Mouse (Mus musculus) stomach, postnatal 0 days (tissue): ENCODE data around the gene 1700017B05Rik.
"Not testable (repeated sequence)": the region's sequence is repeated elsewhere in the genome, so short reads cannot be mapped to it uniquely, and the experiment has no call there.

Source experiments
- CTCF ChIP-seq: IDR thresholded peaks from 2 replicates; pipeline ENCODE4 v1.5.1; 2016; ENCODE audit warnings: antibody characterized with exemption, low read depth, mild to moderate bottlenecking, moderate library complexity
- EP300 ChIP-seq: optimal IDR thresholded peaks from 2 replicates; pipeline ENCODE3; 2016; ENCODE audit warnings: antibody characterized with exemption

GRCm38 (mm10) chr9:57226628-57227122 is 35.7 kb downstream of the 1700017B05Rik start:
- TF ChIP-seq CTCF, EP300: not testable (repeated sequence)
